ENCODE assay signal across 14 mouse cellular contexts in the genomic region with DNA sequence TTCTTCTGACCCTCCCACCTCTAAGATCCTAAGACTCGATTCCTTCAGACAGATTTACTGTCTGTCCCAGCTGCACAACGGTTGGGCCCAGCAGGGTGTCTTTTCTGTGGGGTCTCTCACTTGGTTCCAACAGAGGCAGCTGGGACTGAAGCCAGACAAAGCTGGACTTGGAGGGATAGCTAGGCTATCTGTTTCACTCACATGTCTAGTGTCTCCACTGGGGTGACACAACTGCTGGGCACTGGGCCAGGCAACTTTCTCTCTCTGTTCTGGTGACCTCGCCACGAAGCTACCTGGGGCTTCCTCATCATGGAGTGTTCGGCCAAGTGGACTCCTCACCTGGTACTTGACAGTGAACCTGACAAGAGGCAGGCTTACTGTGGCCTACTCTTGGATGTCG. TPM values are rescaled to one million over a fixed set of nuclear protein-coding genes. Genes with fewer than 3 reads are reported as not detected.
A peak's percentile ranks its signal among the peaks of the same experiment; 100 is the strongest.
DNase-seq lines count a peak whose midpoint lies in the region; ATAC-seq lines count a peak whose summit lies in the region.
"Had no signal": no experiment of that assay in that cellular context is flagged by ENCODE, and none has a peak within 500 bp of the region (broad histone marks: within the 10 kb centered on the region; RNA-seq: fewer than 3 reads in every experiment).

No protein-coding gene starts in this region.

- intact Hi-C loops in left cerebral cortex, postnatal 4 days (cut with DNase I): no loop called here
- intact Hi-C loops in left cerebral cortex, postnatal 14 days (cut with DNase I): no loop called here

- 0 out of 2 replicates have a peak, but pooled peaks cover 4% of the 10 kb centered on the region for H3K27me3 ChIP-seq in embryonic facial prominence, embryonic 14.5 days (replicated peaks; ENCODE audit: control insufficient read depth, insufficient read depth, low read length)
- H3K27me3 ChIP-seq in limb, embryonic 10.5 days (ENCODE audit: low read depth, poor library complexity, severe bottlenecking): peaks cover 67% of the 10 kb centered on the region
- H3K27me3 ChIP-seq in midbrain, embryonic 15.5 days (replicated peaks): peaks cover 10% of the 10 kb centered on the region; the same call in 1 of the 2 replicates

- no peak overlapping the region for H3K4me2 ChIP-seq in embryonic facial prominence, embryonic 14.5 days (ENCODE audit: low read depth, low read length)
- H3K4me2 ChIP-seq in midbrain, embryonic 15.5 days: no peak overlapping the region

- H3K4me1 ChIP-seq in embryonic facial prominence, embryonic 14.5 days (ENCODE audit: control insufficient read depth, insufficient read depth, low read length): peaks cover 39% of the 10 kb centered on the region
- H3K4me1 ChIP-seq in limb, embryonic 10.5 days: peaks cover 73% of the 10 kb centered on the region
- H3K4me1 ChIP-seq in midbrain, embryonic 15.5 days: peaks cover 23% of the 10 kb centered on the region

- ATAC-seq in embryonic facial prominence, embryonic 14.5 days (ENCODE audit: low read depth): no peak
- no peak for ATAC-seq in midbrain, embryonic 15.5 days (replicated peaks)
- ATAC-seq: midbrain, embryonic 16.5 days had no signal

- no peak overlapping the region for H3K4me3 ChIP-seq in embryonic facial prominence, embryonic 14.5 days (ENCODE audit: low read depth, low read length)
- no peak overlapping the region for H3K4me3 ChIP-seq in limb, embryonic 10.5 days
- no peak overlapping the region for H3K4me3 ChIP-seq in midbrain, embryonic 15.5 days

- no peak overlapping the region for H3K27ac ChIP-seq in embryonic facial prominence, embryonic 14.5 days (replicated peaks; ENCODE audit: low read depth, low read length)
- peak overlapping the region; percentile 67; the same call in 1 of the 2 replicates for H3K27ac ChIP-seq in limb, embryonic 10.5 days
- no peak overlapping the region for H3K27ac ChIP-seq in midbrain, embryonic 15.5 days

- DNase-seq in adrenal gland, postnatal 10 days: peak; percentile 50
- DNase-seq in adrenal gland, adult 8-10 months: no peak
- DNase-seq in left cerebral cortex, postnatal 4 days: peak; percentile 74
- no peak for DNase-seq in left cerebral cortex, postnatal 14 days (ENCODE audit: low spot score in 2 of 2)
- peak; percentile 71 for DNase-seq in embryonic facial prominence, embryonic 14.5 days (ENCODE audit: low spot score)
- DNase-seq in limb, embryonic 10.5 days (ENCODE audit: low spot score): no peak
- DNase-seq in cerebellum, adult 18-20 months: no peak

- WGBS in embryonic facial prominence, embryonic 14.5 days: 64% methylated on average over 6 of the region's 6 CpGs
- 75% methylated on average over 6 of the region's 6 CpGs for WGBS in limb, embryonic 10.5 days
- WGBS in midbrain, embryonic 15.5 days: 67% methylated on average over 6 of the region's 6 CpGs

- H3K9ac ChIP-seq in embryonic facial prominence, embryonic 14.5 days (ENCODE audit: low read depth, low read length): no peak overlapping the region
- H3K9ac ChIP-seq in midbrain, embryonic 15.5 days: no peak overlapping the region

- no peaks in the 10 kb centered on the region for H3K36me3 ChIP-seq in embryonic facial prominence, embryonic 14.5 days (ENCODE audit: control insufficient read depth, insufficient read depth, low read length)
- no peaks in the 10 kb centered on the region for H3K36me3 ChIP-seq in limb, embryonic 10.5 days
- H3K36me3 ChIP-seq in midbrain, embryonic 15.5 days (replicated peaks): no peaks in the 10 kb centered on the region
- H3K36me3 ChIP-seq: G1E had no signal

- no peaks in the 10 kb centered on the region for H3K9me3 ChIP-seq in embryonic facial prominence, embryonic 14.5 days (ENCODE audit: control insufficient read depth, low read length)
- no peaks in the 10 kb centered on the region for H3K9me3 ChIP-seq in limb, embryonic 10.5 days (replicated peaks)
- H3K9me3 ChIP-seq in midbrain, embryonic 15.5 days: no peaks in the 10 kb centered on the region

RNA-seq across cellular contexts. Expression of a gene that starts 10.4 kb away (rescaled TPM):
- not detected for total RNA-seq in adrenal gland, postnatal 10 days (2021)
- total RNA-seq in adrenal gland, adult 8-10 months (2022): under 1 TPM in 1 of 4 experiments, not detected in 3; 0.49 TPM
- not detected for total RNA-seq in left cerebral cortex, postnatal 4 days (2021)
- total RNA-seq in left cerebral cortex, postnatal 14 days (2021): not detected
- not detected in 2 replicates for polyA plus RNA-seq in embryonic facial prominence, embryonic 14.5 days (2014; fragmentation: Nextera tagmentation; extraction: Ambion mirVana)
- not detected in 2 replicates for polyA plus RNA-seq in limb, embryonic 10.5 days (2016; fragmentation: Nextera tagmentation; extraction: Ambion mirVana)
- not detected in 2 replicates for polyA plus RNA-seq in midbrain, embryonic 15.5 days (2015; fragmentation: Nextera tagmentation; extraction: Ambion mirVana)
- total RNA-seq: G1E; hematopoietic stem cell, adult 5-6 weeks; left cerebral cortex, postnatal 25 days; neutrophil, adult 5-6 weeks had no signal
- polyA plus RNA-seq: G1E; kidney, embryonic 16.5 days; midbrain, embryonic 16.5 days had no signal

Comparison
In these comparisons a context has a peak if more than half of its experiments do, and no peak if none do; other contexts are left out.
1. DNase-seq: peak in adrenal gland, postnatal 10 days (single experiment), left cerebral cortex, postnatal 4 days (single experiment) and embryonic facial prominence, embryonic 14.5 days (single experiment); none in adrenal gland, adult 8-10 months (single experiment), left cerebral cortex, postnatal 14 days (0 of 2), limb, embryonic 10.5 days (single experiment) and cerebellum, adult 18-20 months (0 of 2).